Mouse (Mus musculus): Measurements from ENCODE around the gene Foxn3.

Gene Foxn3

GRCm38 (mm10) chr12:99390429-99390828 is 173.0 kb downstream of the Foxn3 start:
- no peak for DNase-seq (ENCODE audit: low read depth, low spot score)

DNA sequence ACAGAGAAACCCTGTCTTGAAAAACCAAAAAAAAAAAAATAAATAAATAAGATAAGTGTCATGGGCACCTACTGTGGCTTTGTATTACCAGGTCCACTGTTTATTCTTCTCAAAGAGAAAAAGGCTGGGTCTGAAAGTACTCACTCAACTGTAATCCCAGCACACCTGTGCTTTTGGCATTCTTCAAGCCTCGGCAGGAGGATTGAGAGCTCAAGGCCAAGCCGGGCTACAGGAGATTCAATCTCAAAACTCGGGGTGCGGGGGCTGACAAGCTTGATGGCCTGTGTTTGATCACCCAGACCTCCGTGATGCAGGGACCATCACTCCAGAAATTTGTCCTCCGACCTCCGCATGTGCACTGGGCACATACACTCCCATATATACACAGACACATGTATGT is 174.1 kb downstream of the Foxn3 start:
- no peak for DNase-seq (ENCODE audit: low read depth, low spot score)

DNA sequence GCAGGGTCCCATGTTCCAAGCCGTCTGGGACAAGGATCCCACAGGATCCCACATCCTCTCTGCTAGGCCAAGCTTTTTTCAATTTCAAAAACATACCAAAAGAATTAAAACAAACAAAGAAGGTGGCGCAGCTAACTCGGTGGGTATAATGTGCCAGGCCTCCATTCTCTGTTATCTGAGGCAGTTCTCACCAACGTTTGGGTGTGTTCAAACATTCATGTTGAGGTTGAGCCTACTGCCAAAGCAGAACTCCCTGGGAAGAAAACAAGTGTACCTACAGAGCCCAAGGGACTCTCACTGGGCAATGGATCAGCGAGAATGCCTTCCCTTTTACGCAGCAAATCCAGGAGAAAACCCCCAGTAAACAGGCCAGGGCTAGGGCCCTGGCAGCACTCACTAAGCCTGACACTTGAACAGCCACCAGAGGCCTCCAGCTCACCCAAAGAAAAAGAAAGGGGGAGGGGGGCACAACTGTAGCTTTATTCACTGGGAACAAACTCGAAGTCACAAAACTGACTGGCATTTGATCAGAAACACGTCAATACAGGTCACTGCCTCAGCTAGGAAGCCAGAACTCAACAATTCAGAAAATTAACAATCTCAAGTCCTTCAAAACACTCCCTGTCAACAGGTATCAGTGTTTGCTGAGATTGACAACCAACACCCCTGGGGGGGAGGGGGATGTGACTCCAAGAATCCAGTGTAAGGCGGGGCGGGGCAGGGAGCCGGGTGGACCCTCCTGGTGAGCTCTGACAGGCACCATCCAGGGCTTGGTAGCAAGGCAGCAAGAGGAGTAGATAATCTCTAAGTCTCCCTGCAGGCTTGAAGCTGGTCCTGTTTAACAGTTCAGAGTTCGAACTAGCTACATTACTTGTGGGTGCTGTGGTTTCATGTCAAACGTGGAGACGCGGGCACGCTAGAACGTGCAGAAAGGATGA is 177.2 kb downstream of the Foxn3 start:
- no peak for DNase-seq (ENCODE audit: low read depth, low spot score)

DNA sequence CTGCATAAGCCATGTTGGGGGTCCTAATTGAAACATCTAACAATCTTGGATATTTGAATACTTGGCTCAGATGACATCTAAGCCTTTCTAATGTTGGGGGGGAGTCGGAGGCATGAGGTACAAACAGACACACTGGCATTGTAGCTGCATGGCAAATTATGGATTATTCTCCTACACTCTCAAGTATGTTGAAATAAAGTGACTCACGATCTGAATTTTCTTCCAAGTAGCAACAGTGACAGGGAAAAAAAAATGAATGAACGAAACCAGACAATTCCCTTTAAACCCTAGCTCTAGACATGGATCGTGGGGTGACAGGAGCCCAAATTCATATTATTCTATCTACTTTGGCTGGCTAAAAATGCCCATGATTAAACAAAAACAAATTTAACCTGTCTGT is 178.3 kb downstream of the Foxn3 start:
- no peak for DNase-seq (ENCODE audit: low read depth, low spot score)

GRCm38 (mm10) chr12:99381317-99381716 is 182.1 kb downstream of the Foxn3 start:
- no peak for DNase-seq (ENCODE audit: low read depth, low spot score)

GRCm38 (mm10) chr12:99380855-99381262 is 182.5 kb downstream of the Foxn3 start:
- DNase-seq (ENCODE audit: low read depth, low spot score), result no peak

- DNase-seq (ENCODE audit: low read depth, low spot score), result no peak
Observed at GRCm38 (mm10) chr12:99380124-99380523, 183.3 kb downstream of the Foxn3 start.

GRCm38 (mm10) chr12:99378284-99378683 is 185.1 kb downstream of the Foxn3 start:
- DNase-seq (ENCODE audit: low read depth, low spot score), result no peak

- no peak for DNase-seq (ENCODE audit: low read depth, low spot score)
Observed at GRCm38 (mm10) chr12:99377705-99378104, 185.7 kb downstream of the Foxn3 start.

DNA sequence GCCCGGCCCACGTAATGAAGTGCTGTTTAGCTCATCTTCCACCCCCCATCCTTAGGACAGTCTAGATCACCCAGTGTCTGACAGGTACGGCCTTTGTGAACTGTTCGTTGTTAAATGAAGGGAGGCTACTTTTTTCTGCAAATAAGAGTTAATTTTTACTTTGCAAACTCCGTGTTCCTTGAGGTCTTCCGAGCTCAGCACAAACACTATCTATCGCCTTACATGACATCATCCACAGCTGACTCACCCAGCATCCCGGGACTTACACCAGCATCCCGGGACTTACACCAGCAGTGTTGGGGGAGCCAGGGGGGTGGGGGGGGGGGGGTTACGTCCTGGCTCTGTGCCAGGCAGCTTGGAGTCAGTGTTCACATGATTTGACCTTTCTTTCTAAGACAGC is 186.3 kb downstream of the Foxn3 start:
- no peak for DNase-seq (ENCODE audit: low read depth, low spot score)

DNA sequence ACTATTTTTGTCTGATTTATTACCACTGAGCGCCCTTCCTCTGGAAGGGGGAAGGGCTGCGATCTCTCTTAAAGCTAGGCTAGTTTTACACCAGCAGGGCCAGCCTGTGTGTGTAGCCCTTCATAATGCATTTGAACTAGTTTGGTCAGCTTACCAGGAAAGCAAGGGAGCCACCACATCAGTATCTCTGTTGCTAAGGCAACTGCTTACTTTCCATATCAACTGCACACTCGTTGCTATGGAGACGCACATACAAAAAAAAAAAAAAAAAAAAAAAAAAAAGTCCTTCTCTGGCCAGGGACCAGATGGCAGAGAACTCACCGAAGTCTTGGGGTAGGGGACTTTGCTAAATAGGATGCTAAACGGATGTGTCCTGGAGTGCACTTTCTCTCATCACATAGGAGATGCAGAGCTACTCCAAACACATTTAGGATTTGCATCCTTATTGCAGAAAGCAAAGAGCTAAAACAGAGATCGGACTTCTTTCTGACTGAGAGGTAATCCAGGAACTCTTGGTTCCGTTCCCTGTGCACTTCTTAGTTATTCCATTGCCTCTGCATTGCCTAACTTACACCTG is 187.4 kb downstream of the Foxn3 start:
- DNase-seq (ENCODE audit: low read depth, low spot score), result no peak

GRCm38 (mm10) chr12:99375426-99375825 is 188.0 kb downstream of the Foxn3 start:
- no peak for DNase-seq (ENCODE audit: low read depth, low spot score)

- no peak for DNase-seq (ENCODE audit: low read depth, low spot score)
Observed at GRCm38 (mm10) chr12:99374099-99374600, 189.2 kb downstream of the Foxn3 start.

- DNase-seq (ENCODE audit: low read depth, low spot score), result no peak
Observed at GRCm38 (mm10) chr12:99373584-99373983, 189.8 kb downstream of the Foxn3 start.

DNA sequence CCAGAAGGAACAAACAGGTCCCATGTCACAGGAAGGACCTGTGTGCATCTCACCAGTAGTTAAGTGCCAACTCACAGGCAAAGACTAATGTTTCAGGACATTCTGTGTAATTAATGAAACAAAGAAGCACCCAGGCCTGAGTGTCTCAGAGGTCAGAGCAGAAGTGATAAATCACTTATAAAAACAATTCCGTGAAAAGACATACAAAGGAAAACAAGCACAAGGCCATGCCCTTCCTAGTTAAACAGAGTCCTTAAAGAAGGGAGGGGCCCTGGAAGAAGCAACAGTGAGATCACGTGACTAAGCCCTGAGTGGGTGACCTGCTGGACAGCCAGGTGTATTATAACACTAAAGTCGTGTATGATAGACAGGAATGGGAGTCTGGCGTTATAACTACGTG is 191.9 kb downstream of the Foxn3 start:
- DNase-seq (ENCODE audit: low read depth, low spot score), result no peak

DNA sequence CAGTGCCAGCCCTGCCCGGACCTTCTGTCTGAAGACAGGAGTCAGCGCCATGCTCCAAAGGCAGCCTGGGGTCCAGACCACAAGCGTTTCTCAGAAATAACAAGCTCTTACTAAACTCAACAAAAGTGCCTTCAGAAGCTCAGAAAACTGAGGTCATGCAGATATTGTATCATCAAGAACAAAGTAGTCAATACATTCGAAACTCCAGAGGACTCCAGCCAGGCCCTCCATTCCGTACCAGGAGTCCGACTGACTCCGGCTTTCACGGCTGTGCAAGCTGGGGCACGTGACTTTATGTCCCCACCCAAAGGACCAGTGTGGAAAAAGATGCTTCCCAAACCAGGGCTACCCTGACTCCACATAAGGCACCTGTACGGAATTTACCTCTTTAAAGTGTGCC is 195.1 kb downstream of the Foxn3 start:
- DNase-seq (ENCODE audit: low read depth, low spot score), result no peak

DNA sequence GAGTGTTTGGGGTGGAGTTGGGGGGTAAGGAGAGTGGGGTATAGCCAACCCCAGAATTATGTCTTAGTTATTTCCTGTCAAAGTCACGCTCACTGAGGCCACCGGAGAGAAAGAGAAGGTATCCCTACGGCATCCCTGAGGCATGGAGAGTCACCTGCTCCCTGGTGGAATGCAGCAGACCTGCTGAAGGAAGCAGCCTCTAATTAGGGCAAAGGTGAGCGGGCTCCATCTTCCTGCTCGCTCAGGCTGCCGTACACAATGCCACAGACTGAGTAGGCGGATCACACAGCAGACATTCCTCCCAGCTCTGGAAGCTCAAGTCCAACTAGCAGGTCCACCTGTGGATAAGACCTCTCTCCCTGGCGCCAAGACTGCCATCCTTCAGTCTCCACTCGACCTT is 197.4 kb downstream of the Foxn3 start:
- no peak for DNase-seq (ENCODE audit: low read depth, low spot score)

GRCm38 (mm10) chr12:99364201-99364600 is 199.2 kb downstream of the Foxn3 start:
- no peak for DNase-seq (ENCODE audit: low read depth, low spot score)

DNA sequence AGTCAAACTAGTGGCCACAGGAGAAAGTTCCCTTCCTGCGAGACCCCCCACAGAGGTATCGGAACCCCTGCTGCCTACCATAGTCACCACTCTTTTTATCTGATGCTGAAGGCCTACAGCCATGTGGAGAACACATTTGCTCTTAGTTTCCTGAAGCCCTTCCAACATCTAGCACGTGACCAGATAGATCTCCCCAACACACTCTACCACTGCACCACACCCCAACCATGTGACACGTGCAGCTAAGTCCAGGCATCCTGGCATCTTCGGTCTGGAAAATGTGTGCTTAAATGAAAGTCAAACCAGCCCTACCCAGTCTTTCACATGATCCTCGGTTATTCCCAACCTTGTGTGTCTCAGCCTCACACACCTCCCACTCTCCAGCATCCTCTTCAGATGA is 200.4 kb downstream of the Foxn3 start:
- DNase-seq (ENCODE audit: low read depth, low spot score), result no peak

DNA sequence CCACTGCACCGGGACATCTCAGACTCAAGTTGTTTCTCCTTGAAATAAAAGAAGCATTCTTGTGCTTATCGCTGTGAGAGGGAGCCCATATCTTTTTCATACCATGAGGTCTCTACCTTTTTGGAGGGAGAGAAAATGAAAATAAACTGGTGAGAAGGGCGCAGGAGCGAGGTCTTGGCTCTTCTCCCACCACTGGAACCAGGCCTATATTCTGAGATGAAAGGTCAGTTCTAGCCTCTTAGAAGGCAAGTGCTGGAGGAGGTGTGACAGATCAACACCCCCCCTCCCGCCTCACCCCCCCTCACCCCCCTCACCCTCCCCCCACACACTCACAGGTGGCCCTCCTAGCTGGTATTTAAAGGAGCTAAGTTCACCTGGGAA is 201.6 kb downstream of the Foxn3 start:
- DNase-seq (ENCODE audit: low read depth, low spot score), result no peak

DNA sequence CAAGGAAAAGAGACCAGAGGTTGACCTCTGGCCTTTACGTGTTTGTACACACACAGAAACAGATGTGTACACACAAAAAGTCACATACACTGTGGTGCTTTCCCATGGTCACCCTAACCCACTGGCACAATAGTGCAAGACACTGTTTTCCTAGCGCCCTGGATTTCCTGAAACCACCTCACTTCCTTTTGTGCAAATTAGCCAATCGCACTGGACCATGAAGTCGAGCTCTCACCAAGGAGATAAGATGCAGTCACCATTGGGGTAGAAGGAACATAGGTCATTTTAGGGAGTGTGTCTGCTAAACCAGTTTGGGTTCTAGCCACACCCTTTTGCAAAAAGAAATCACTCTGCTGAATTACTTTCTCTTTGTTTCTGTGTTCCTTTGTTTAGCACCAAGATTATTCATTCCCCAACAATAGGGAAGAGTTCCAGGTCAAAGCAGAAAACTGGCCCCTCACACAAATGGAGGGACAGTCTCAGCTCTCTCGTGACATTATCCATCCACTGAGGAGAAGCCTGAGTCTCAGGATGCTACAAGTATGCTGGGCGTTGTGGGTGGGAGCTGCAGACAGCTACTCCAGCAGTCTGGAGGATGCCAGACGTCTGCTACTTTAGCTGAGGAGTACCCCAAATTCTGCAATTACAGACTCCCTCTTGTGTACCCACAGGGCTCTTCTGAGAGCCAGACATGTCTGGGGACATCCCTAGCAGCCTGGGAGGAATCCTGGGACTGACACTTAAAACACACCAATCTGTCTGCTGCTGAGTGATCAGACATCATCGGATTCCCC is 202.2 kb downstream of the Foxn3 start:
- no peak for DNase-seq (ENCODE audit: low read depth, low spot score)

DNA sequence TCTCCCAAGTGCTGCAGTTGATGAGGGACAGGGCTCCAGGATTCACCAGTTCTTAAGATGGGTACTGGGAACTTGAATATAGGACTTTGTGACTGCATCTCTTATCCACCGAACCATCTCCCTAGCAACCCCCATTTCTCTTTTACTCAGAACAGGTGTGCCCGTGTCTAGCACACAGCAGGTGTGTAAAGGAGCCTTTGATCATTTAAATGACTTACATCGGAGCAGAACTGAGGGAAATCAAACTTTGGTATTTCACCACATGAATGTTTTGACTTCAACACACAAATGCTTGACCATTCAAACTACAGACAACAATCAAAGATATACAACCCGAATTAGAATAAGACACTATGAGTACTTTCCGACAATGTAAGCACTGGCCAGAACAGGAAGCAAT is 204.7 kb downstream of the Foxn3 start:
- DNase-seq (ENCODE audit: low read depth, low spot score), result no peak

Data from embryo, embryonic 11.5 days (tissue).